Mouse (Mus musculus) CH12.LX (cell line): ENCODE data around the gene Myl9.

ENCODE experiments used
- CTCF ChIP-seq, 2 experiments: IDR thresholded peaks in 1 of 2; conservative IDR thresholded peaks in 1 of 2; 2 replicates each; pipeline ENCODE4 v1.5.1; 2011 to 2012; ENCODE audit warnings: low read depth in 2 of 2, low read length in 2 of 2, improper control_type of control experiment in 1 of 2, inconsistent platforms in 1 of 2, mild to moderate bottlenecking in 1 of 2, moderate library complexity in 1 of 2
- ELF1 ChIP-seq: IDR thresholded peaks from 2 replicates; pipeline ENCODE4 v1.6.1; 2014; ENCODE audit warnings: low read depth, mild to moderate bottlenecking, inconsistent platforms, low read length, improper control_type of control experiment
- EP300 ChIP-seq: IDR thresholded peaks from 2 replicates; pipeline ENCODE4 v1.6.1; 2011; ENCODE audit warnings: low read length, improper control_type of control experiment
- MEF2A ChIP-seq: IDR thresholded peaks from 2 replicates; pipeline ENCODE4 v1.6.1; 2014; ENCODE audit warnings: low read depth, mild to moderate bottlenecking, inconsistent platforms, low read length, improper control_type of control experiment, borderline replicate concordance
- MYC ChIP-seq: IDR thresholded peaks from 2 replicates; pipeline ENCODE4 v1.6.1; 2011; ENCODE audit warnings: low read depth, mild to moderate bottlenecking, improper control_type of control experiment, low read length
- NELFE ChIP-seq: IDR thresholded peaks from 2 replicates; pipeline ENCODE4 v1.6.1; 2011; ENCODE audit warnings: low read depth, low read length, improper control_type of control experiment
- POLR2A ChIP-seq: IDR thresholded peaks from 2 replicates; pipeline ENCODE4 v1.6.1; 2011; ENCODE audit warnings: low read depth, mild to moderate bottlenecking, improper control_type of control experiment, low read length
- RAD21 ChIP-seq: IDR thresholded peaks from 2 replicates; pipeline ENCODE4 v1.6.1; 2011; ENCODE audit warnings: low read depth, mild to moderate bottlenecking, low read length, improper control_type of control experiment, moderate library complexity
- USF1 ChIP-seq: IDR thresholded peaks from 2 replicates; pipeline ENCODE4 v1.6.1; 2014; ENCODE audit warnings: low read depth, mild to moderate bottlenecking, inconsistent platforms, low read length, improper control_type of control experiment
- ZC3H11A ChIP-seq: IDR thresholded peaks from 2 replicates; pipeline ENCODE4 v1.6.1; 2012; ENCODE audit warnings: low read depth, mild to moderate bottlenecking, inconsistent platforms, low read length, improper control_type of control experiment
- ZMIZ1 ChIP-seq: IDR thresholded peaks from 2 replicates; pipeline ENCODE4 v1.6.1; 2012; ENCODE audit warnings: low read depth, mild to moderate bottlenecking, inconsistent platforms, low read length, improper control_type of control experiment

- TF ChIP-seq CTCF (conservative IDR thresholded peaks at IDR 0.05 in 1 of 2, IDR thresholded peaks at IDR 0.05 in 1 of 2; ENCODE audit: low read depth in 2 of 2, low read length in 2 of 2) (no peak), ZC3H11A (no peak), MEF2A (no peak), RAD21 (no peak), ZMIZ1 (no peak), ELF1 (no peak), NELFE (no peak), POLR2A (no peak), USF1 (no peak), MYC (no peak), EP300 (no peak)
These were observed 39.2 kb downstream of the Myl9 start for GRCm38 (mm10) chr2:156814344-156814801.
